Mouse (Mus musculus) liver, postnatal 0 days (tissue): ENCODE results near the gene Lrg1. TPM values are rescaled to one million over a fixed set of nuclear protein-coding genes. Genes with fewer than 3 reads are reported as not detected.

Experiments
- ATAC-seq: fragments of 200-750 bp; cut with Nextera tagmentation; 2 replicates; pipeline ENCODE4 v1.8.0; 2017; ENCODE audit warnings: mild to moderate bottlenecking, moderate library complexity
- DNase-seq: peaks from one replicate; pipeline ENCODE4 v3.0.0-alpha.2; 2016
- H3K27ac ChIP-seq: fragments of 300-500 bp; sonication (generic); 2 replicates; pipeline ENCODE4 v1.5.1; 2014; ENCODE audit warnings: antibody characterized with exemption, moderate library complexity, mild to moderate bottlenecking, low read depth
- H3K27me3 ChIP-seq: fragments of 300-500 bp; sonication (generic); 2 replicates; pipeline ENCODE4 v1.6.1; 2014; ENCODE audit warnings: low read length, control low read depth, mixed read lengths; ENCODE audit not compliant: insufficient read depth
- H3K36me3 ChIP-seq: fragments of 300-500 bp; sonication (generic); replicated peaks from 2 replicates; pipeline ENCODE4 v1.6.1; 2014; ENCODE audit warnings: mild to moderate bottlenecking, control low read depth, low read length, moderate library complexity, mixed read lengths; ENCODE audit not compliant: insufficient read depth
- H3K4me1 ChIP-seq: fragments of 300-500 bp; sonication (generic); 2 replicates; pipeline ENCODE4 v1.6.1; 2014; ENCODE audit warnings: antibody characterized with exemption, mild to moderate bottlenecking, control low read depth; ENCODE audit not compliant: insufficient read depth
- H3K4me2 ChIP-seq: fragments of 300-500 bp; sonication (generic); 2 replicates; pipeline ENCODE4 v1.6.1; 2014; ENCODE audit warnings: low read depth, mild to moderate bottlenecking, low read length, moderate library complexity, mixed read lengths
- H3K4me3 ChIP-seq: fragments of 300-500 bp; sonication (generic); 2 replicates; pipeline ENCODE4 v1.5.1; 2014; ENCODE audit warnings: low read depth, low read length
- H3K9ac ChIP-seq: fragments of 300-500 bp; sonication (generic); replicated peaks from 2 replicates; pipeline ENCODE4 v1.6.1; 2014; ENCODE audit warnings: mild to moderate bottlenecking, moderate library complexity
- H3K9me3 ChIP-seq: fragments of 300-500 bp; sonication (generic); 2 replicates; pipeline ENCODE4 v1.6.1; 2016; ENCODE audit warnings: mild to moderate bottlenecking, control low read depth, low read length, mixed read lengths
- CTCF ChIP-seq: sonication (generic); IDR thresholded peaks from 2 replicates; pipeline ENCODE4 v1.5.1; 2016; ENCODE audit warnings: antibody characterized with exemption, low read depth
- EP300 ChIP-seq: IDR thresholded peaks from 2 replicates; pipeline ENCODE4 v1.6.1; 2016; ENCODE audit warnings: antibody characterized with exemption, low read depth, mild to moderate bottlenecking
- WGBS: fragments of 180-500 bp; shearing (Covaris S2); extraction: QIAGEN DNeasy Blood & Tissue Kit; methylation state at CpG from one replicate; pipeline ENCODE4 v1.1.7; 2014; ENCODE audit not compliant: insufficient replicate concordance; 5-methylcytosine and 5-hydroxymethylcytosine counted together
- polyA plus RNA-seq: library from polyadenylated mRNA; unstranded; fragments of >200 nt; fragmentation: Nextera tagmentation; extraction: Ambion mirVana; gene quantifications from 2 replicates; pipeline ENCODE4 v1.2.1, GENCODE M21; 2015

Lrg1 gene
- polyA plus RNA-seq, 1 experiment from 2014 or later: 269 TPM

GRCm38 (mm10) chr17:56139355-56139754 lies 17.6 kb upstream of the Lrg1 start:
- 14% methylated on average over 15 of the region's 21 CpGs for WGBS
- no peaks in the 10 kb centered on the region for H3K36me3 ChIP-seq
- H3K4me1 ChIP-seq: peaks cover 29% of the 10 kb centered on the region
- H3K9me3 ChIP-seq: no peaks in the 10 kb centered on the region
- H3K27ac ChIP-seq: no peak overlapping the region
- peak overlapping the region; percentile 21; the same call in 1 of the 2 replicates for H3K9ac ChIP-seq
- no peak for TF ChIP-seq CTCF
- no peak for TF ChIP-seq EP300
- H3K4me3 ChIP-seq: peak overlapping the region; percentile 49
- ATAC-seq: no peak
- H3K4me2 ChIP-seq: peak overlapping the region; percentile 88
- no peak for DNase-seq
- peaks cover 58% of the 10 kb centered on the region for H3K27me3 ChIP-seq

- Histone ChIP-seq H3K27me3 (peaks cover 48% of the 10 kb centered on the region), H3K9ac (no peak overlapping the region), H3K36me3 (no peaks in the 10 kb centered on the region), H3K4me3 (no peak overlapping the region), H3K4me2 (no peak overlapping the region), H3K4me1 (peaks cover 42% of the 10 kb centered on the region), H3K27ac (no peak overlapping the region), H3K9me3 (no peaks in the 10 kb centered on the region)
- ATAC-seq: no peak
- no peak for DNase-seq
- WGBS: 41% methylated on average over 25 of the region's 25 CpGs
- no peak for TF ChIP-seq EP300
- no peak for TF ChIP-seq CTCF
These were observed 16.2 kb upstream of the Lrg1 start for GRCm38 (mm10) chr17:56137839-56138613.

- no peaks in the 10 kb centered on the region for H3K36me3 ChIP-seq
- H3K27me3 ChIP-seq: peaks cover 33% of the 10 kb centered on the region
- ATAC-seq: no peak
- no peak for TF ChIP-seq EP300
- WGBS: 61% methylated on average over 7 of the region's 7 CpGs
- no peak overlapping the region for H3K27ac ChIP-seq
- peaks cover 41% of the 10 kb centered on the region for H3K4me1 ChIP-seq
- H3K4me3 ChIP-seq: no peak overlapping the region
- no peak for DNase-seq
- H3K4me2 ChIP-seq: no peak overlapping the region
- no peaks in the 10 kb centered on the region for H3K9me3 ChIP-seq
- no peak overlapping the region for H3K9ac ChIP-seq
These were observed 14.8 kb upstream of the Lrg1 start for GRCm38 (mm10) chr17:56136558-56136957.

GRCm38 (mm10) chr17:56134463-56134971 lies 12.7 kb upstream of the Lrg1 start:
- ATAC-seq (peak; percentile 47), DNase-seq (peak; percentile 83)
- H3K9ac ChIP-seq: peak overlapping the region; percentile 38
- WGBS: 2% methylated on average over 27 of the region's 27 CpGs
- H3K9me3 ChIP-seq: no peaks in the 10 kb centered on the region; the same call in 1 of the 2 replicates
- peak overlapping the region; percentile 89 for H3K27ac ChIP-seq
- H3K4me3 ChIP-seq: peak overlapping the region; percentile 51
- peaks cover 13% of the 10 kb centered on the region for H3K36me3 ChIP-seq
- peak overlapping the region; percentile 85 for H3K4me2 ChIP-seq
- peaks cover 14% of the 10 kb centered on the region for H3K27me3 ChIP-seq
- TF ChIP-seq EP300 (no peak), CTCF (peak; percentile 93)
- H3K4me1 ChIP-seq: peaks cover 29% of the 10 kb centered on the region

- TF ChIP-seq EP300 (peak; percentile 79), CTCF (no peak)
- no peaks in the 10 kb centered on the region; the same call in 1 of the 2 replicates for H3K9me3 ChIP-seq
- peaks cover 26% of the 10 kb centered on the region for H3K4me1 ChIP-seq
- H3K9ac ChIP-seq: peak overlapping the region; percentile 46
- peak overlapping the region; percentile 51 for H3K4me3 ChIP-seq
- H3K4me2 ChIP-seq: peak overlapping the region; percentile 85
- H3K36me3 ChIP-seq: peaks cover 19% of the 10 kb centered on the region
- DNase-seq: peak; percentile 73
- WGBS: 5% methylated on average over 19 of the region's 21 CpGs
- peak; percentile 81 for ATAC-seq
- H3K27ac ChIP-seq: peak overlapping the region; percentile 89
- 0 out of 2 replicates have a peak, but pooled peaks cover 6% of the 10 kb centered on the region for H3K27me3 ChIP-seq
These were observed 11.9 kb upstream of the Lrg1 start for GRCm38 (mm10) chr17:56133457-56134363.

- Histone ChIP-seq H3K9me3 (no peaks in the 10 kb centered on the region; the same call in 1 of the 2 replicates), H3K27ac (peak overlapping the region; percentile 89; the same call in 1 of the 2 replicates), H3K4me3 (no peak overlapping the region), H3K27me3 (no peaks in the 10 kb centered on the region), H3K36me3 (peaks cover 19% of the 10 kb centered on the region), H3K9ac (no peak overlapping the region), H3K4me2 (peak overlapping the region; percentile 42), H3K4me1 (peaks cover 26% of the 10 kb centered on the region)
- DNase-seq (peak; percentile 77), ATAC-seq (no peak)
- TF ChIP-seq CTCF: peak; percentile 92
- no peak for TF ChIP-seq EP300
- WGBS: 4% methylated on average over 14 of the region's 14 CpGs
These were observed 10.9 kb upstream of the Lrg1 start for GRCm38 (mm10) chr17:56132661-56133060.
